Mouse (Mus musculus) lung, postnatal 0 days (tissue): ENCODE data around the gene Tldc1. TPM values are rescaled to one million over a fixed set of nuclear protein-coding genes. Genes with fewer than 3 reads are reported as not detected.

Source experiments
- ATAC-seq: fragments of 200-750 bp; cut with Nextera tagmentation; 2 replicates; pipeline ENCODE4 v1.8.0; 2017; ENCODE audit warnings: moderate library complexity
- DNase-seq: peaks from one replicate; pipeline ENCODE4 v3.0.0-alpha.2; 2016; ENCODE audit warnings: low spot score
- H3K27ac ChIP-seq: fragments of 300-500 bp; sonication (generic); 2 replicates; pipeline ENCODE4 v1.5.1; 2014; ENCODE audit warnings: antibody characterized with exemption, mild to moderate bottlenecking, low read length, mixed read lengths
- H3K27me3 ChIP-seq: fragments of 300-500 bp; sonication (generic); replicated peaks from 2 replicates; pipeline ENCODE4 v1.6.1; 2014; ENCODE audit warnings: low read length, mixed read lengths; ENCODE audit not compliant: insufficient read depth
- H3K36me3 ChIP-seq: fragments of 300-500 bp; sonication (generic); 2 replicates; pipeline ENCODE4 v1.6.1; 2014; ENCODE audit warnings: low read length, mixed read lengths; ENCODE audit not compliant: insufficient read depth
- H3K4me1 ChIP-seq: fragments of 300-500 bp; sonication (generic); 2 replicates; pipeline ENCODE4 v1.6.1; 2014; ENCODE audit warnings: antibody characterized with exemption, low read depth, low read length, mixed read lengths; ENCODE audit not compliant: insufficient read depth
- H3K4me2 ChIP-seq: fragments of 300-500 bp; sonication (generic); replicated peaks from 2 replicates; pipeline ENCODE4 v1.6.1; 2014; ENCODE audit warnings: low read depth, mild to moderate bottlenecking, low read length, moderate library complexity, mixed read lengths
- H3K4me3 ChIP-seq: fragments of 300-500 bp; sonication (generic); 2 replicates; pipeline ENCODE4 v1.5.1; 2014; ENCODE audit warnings: low read depth, low read length
- H3K9ac ChIP-seq: fragments of 300-500 bp; sonication (generic); replicated peaks from 2 replicates; pipeline ENCODE4 v1.6.1; 2014; ENCODE audit warnings: low read depth, mild to moderate bottlenecking
- H3K9me3 ChIP-seq: fragments of 300-500 bp; sonication (generic); 2 replicates; pipeline ENCODE4 v1.6.1; 2016; ENCODE audit warnings: low read length, mixed read lengths
- CTCF ChIP-seq: IDR thresholded peaks from 2 replicates; pipeline ENCODE4 v1.5.1; 2016; ENCODE audit warnings: antibody characterized with exemption, mild to moderate bottlenecking
- EP300 ChIP-seq: IDR thresholded peaks from 2 replicates; pipeline ENCODE4 v1.6.1; 2016; ENCODE audit warnings: antibody characterized with exemption, mild to moderate bottlenecking, control low read depth
- WGBS: fragments of 180-500 bp; shearing (Covaris S2); extraction: QIAGEN DNeasy Blood & Tissue Kit; methylation state at CpG from one replicate; pipeline ENCODE4 v1.1.7; 2014; 5-methylcytosine and 5-hydroxymethylcytosine counted together
- polyA plus RNA-seq: library from polyadenylated mRNA; unstranded; fragments of >200 nt; fragmentation: Nextera tagmentation; extraction: Ambion mirVana; gene quantifications from 2 replicates; pipeline ENCODE4 v1.2.1, GENCODE M21; 2015

Gene Tldc1
- polyA plus RNA-seq, 1 experiment from 2014 or later, result 7.9 TPM

- H3K36me3 ChIP-seq, result no peaks in the 10 kb centered on the region
- peaks cover 8% of the 10 kb centered on the region for H3K4me1 ChIP-seq
- no peak overlapping the region for H3K9ac ChIP-seq
- peak; percentile 45 for DNase-seq
- no peaks in the 10 kb centered on the region for H3K9me3 ChIP-seq
- ATAC-seq, result peak; percentile 46; the same call in 1 of the 2 replicates
- no peaks in the 10 kb centered on the region for H3K27me3 ChIP-seq
- H3K4me3 ChIP-seq, result no peak overlapping the region
- H3K4me2 ChIP-seq, result no peak overlapping the region
- 60% methylated on average over 3 of the region's 3 CpGs for WGBS
- TF ChIP-seq EP300 (no peak), CTCF (no peak)
- no peak overlapping the region for H3K27ac ChIP-seq
Observed at GRCm38 (mm10) chr8:119795651-119796050, 17.4 kb upstream of the Tldc1 start.

- TF ChIP-seq CTCF, result no peak
- TF ChIP-seq EP300, result no peak
- H3K4me2 ChIP-seq, result no peak overlapping the region
Observed at GRCm38 (mm10) chr8:119794689-119795088, 16.5 kb upstream of the Tldc1 start.

DNA sequence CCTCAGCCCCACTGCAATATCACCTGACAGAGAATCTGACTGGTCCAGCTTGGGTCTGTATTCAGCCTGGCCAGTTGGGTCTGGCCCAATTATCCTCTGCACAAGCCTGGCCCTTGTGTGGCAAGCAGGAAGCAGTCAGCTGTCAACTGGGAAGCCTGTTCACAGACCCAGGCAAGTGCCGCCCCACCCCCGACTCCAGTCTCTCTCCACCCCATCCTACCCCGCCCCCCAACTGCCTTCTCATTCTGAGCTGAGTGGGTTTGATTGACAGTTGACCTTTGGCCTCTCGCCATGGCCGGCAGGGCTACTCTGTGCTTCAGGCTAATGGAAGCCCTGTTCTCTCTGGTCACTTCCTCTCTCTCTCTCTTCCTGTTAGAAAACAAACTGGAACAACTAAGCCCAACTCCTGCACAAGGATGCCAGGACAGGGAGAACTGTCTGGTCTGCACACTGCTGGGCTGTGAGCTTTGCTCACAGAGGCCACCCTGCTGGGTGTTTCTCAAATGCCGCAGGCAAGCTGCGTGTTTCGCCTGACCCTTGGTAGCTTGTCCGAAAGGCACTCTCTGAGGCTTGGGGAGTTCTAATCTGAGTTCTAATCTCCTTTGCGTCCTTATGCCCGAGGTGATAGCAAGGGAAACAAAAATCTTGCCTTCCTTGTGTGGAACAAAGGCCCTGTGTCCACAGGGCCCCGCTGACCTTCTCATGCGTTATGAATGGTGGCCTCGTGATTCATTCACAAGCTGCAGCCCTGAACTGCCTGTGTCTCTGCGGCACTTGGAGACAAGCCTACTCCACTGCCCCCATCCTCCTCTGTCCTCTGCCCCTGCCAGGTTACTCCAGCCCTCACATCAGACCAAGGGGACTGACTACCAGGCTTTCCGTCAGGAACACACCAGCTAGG, 13.8 kb upstream of the Tldc1 start:
- TF ChIP-seq EP300 (no peak), CTCF (no peak)
- Histone ChIP-seq H3K36me3 (no peaks in the 10 kb centered on the region), H3K27ac (no peak overlapping the region), H3K9me3 (no peaks in the 10 kb centered on the region), H3K4me1 (peaks cover 5% of the 10 kb centered on the region; the same call in 1 of the 2 replicates), H3K4me3 (no peak overlapping the region), H3K9ac (0 out of 2 replicates have a peak overlapping the region, but pooled peaks have one; percentile 5), H3K4me2 (no peak overlapping the region), H3K27me3 (no peaks in the 10 kb centered on the region)
- ATAC-seq (peak; percentile 66), DNase-seq (peak; percentile 64)
- 35% methylated on average over 16 of the region's 16 CpGs for WGBS

More at GRCm38 (mm10) chr8:119794689-119795088, 16.5 kb upstream of the Tldc1 start:
- H3K4me3 ChIP-seq, result no peak overlapping the region
- WGBS, result 44% methylated on average over 7 of the region's 7 CpGs
- H3K4me1 ChIP-seq, result peaks cover 8% of the 10 kb centered on the region
- H3K9me3 ChIP-seq, result no peaks in the 10 kb centered on the region
- H3K27ac ChIP-seq, result no peak overlapping the region
- DNase-seq (no peak), ATAC-seq (no peak)
- no peaks in the 10 kb centered on the region for H3K27me3 ChIP-seq
- H3K36me3 ChIP-seq, result no peaks in the 10 kb centered on the region
- no peak overlapping the region for H3K9ac ChIP-seq

DNA sequence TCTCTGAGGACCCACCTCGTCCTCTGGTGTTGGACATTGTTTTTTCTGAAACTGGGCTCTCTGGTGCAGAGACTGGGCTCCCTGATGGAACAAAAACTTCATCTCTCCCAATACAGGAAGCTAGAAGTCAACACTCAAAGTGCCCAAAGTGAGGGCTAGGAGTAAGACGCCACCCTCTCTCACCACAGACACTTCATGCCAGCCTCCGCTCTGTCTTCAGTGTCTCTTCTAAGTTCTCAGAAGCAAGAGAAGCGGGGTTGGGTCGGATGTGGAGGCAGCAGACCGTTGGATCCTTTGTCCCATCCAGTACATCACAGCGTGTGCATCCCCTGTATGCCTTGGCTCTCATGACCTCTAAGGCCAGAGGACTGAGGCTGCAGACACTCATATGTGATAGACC, 11.4 kb upstream of the Tldc1 start:
- H3K4me2 ChIP-seq, result no peak overlapping the region
- ATAC-seq (no peak), DNase-seq (no peak)
- WGBS, result 84% methylated on average over 7 of the region's 7 CpGs
- no peaks in the 10 kb centered on the region for H3K27me3 ChIP-seq
- H3K27ac ChIP-seq, result no peak overlapping the region
- H3K9me3 ChIP-seq, result no peaks in the 10 kb centered on the region
- H3K4me1 ChIP-seq, result peaks cover 5% of the 10 kb centered on the region; the same call in 1 of the 2 replicates
- no peak for TF ChIP-seq CTCF
- no peak for TF ChIP-seq EP300
- no peak overlapping the region for H3K4me3 ChIP-seq
- H3K36me3 ChIP-seq, result no peaks in the 10 kb centered on the region
- H3K9ac ChIP-seq, result no peak overlapping the region

DNA sequence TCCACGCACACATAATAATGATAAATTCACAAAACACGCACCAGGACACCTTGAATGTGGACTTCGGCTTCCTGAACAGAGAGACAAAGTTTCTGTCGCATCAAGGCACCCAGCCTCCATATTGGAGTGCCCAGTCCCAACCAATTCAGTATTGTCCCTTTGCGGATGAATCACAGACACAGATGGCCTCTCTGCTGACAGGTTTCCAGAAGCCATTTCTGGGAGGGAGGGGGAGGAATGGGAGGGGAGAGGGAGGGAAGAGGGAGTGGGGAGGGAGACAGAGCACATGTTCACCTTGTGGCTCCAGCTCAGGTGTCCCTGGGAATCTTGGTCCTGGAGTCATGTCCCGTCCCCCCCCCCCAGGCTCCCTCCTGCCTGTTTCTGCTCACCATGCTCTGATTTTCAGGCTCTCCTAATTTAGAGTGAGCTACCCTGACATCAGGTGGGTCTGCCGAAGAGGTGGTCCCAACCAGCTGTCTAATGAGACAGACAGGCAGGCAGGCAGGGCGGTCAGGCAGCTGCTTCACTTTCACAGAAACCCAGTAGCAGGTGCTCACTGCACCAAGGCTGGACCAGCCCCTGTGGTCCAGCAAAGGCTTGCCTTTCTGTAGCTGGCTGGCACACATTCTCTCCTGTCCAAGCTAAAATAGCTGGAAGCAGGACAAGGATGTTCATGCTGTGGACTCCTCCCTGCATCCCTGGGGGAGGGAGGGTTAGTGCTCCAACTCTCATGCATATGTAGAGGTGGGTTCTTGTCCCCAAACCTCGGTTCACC, 10.6 kb upstream of the Tldc1 start:
- Histone ChIP-seq H3K36me3 (no peaks in the 10 kb centered on the region), H3K9me3 (no peaks in the 10 kb centered on the region), H3K4me3 (no peak overlapping the region), H3K4me2 (no peak overlapping the region), H3K9ac (no peak overlapping the region), H3K27me3 (no peaks in the 10 kb centered on the region), H3K27ac (no peak overlapping the region), H3K4me1 (peaks cover 5% of the 10 kb centered on the region; the same call in 1 of the 2 replicates)
- 73% methylated on average over 9 of the region's 9 CpGs for WGBS
- ATAC-seq (no peak), DNase-seq (no peak)
- TF ChIP-seq CTCF, result no peak
- TF ChIP-seq EP300, result no peak

GRCm38 (mm10) chr8:119787341-119787740, 9.1 kb upstream of the Tldc1 start:
- Histone ChIP-seq H3K4me2 (no peak overlapping the region), H3K27me3 (no peaks in the 10 kb centered on the region), H3K36me3 (no peaks in the 10 kb centered on the region), H3K4me3 (no peak overlapping the region), H3K9me3 (no peaks in the 10 kb centered on the region), H3K27ac (no peak overlapping the region), H3K9ac (no peak overlapping the region), H3K4me1 (peaks cover 5% of the 10 kb centered on the region; the same call in 1 of the 2 replicates)
- 22% methylated on average over 4 of the region's 4 CpGs for WGBS
- DNase-seq (no peak), ATAC-seq (no peak)
- TF ChIP-seq EP300 (no peak), CTCF (no peak)
